16 mouse cellular contexts compared by ENCODE assay signal in genomic region chr6:115954506-115955074, GRCm38 (mm10). TPM values are rescaled to one million over a fixed set of nuclear protein-coding genes. Genes with fewer than 3 reads are reported as not detected.
DNase-seq lines count a peak whose midpoint lies in the region; ATAC-seq and TF ChIP-seq lines count a peak whose summit lies in the region.
"Had no signal": no experiment of that assay in that cellular context is flagged by ENCODE, and none has a peak within 500 bp of the region (broad histone marks: within the 10 kb centered on the region; RNA-seq: fewer than 3 reads in every experiment).

No protein-coding gene starts in this region.

- ATAC-seq in hindbrain, embryonic 14.5 days (ENCODE audit: low FRiP score) = no peak
- no peak for ATAC-seq in lung, embryonic 16.5 days (ENCODE audit: low read depth)
- ATAC-seq in embryonic facial prominence, embryonic 15.5 days (ENCODE audit: insufficient number of reproducible peaks, low FRiP score, low TSS enrichment, low read depth) = no peak
- ATAC-seq in forebrain, embryonic 14.5 days = no peak
- ATAC-seq: forebrain, embryonic 15.5 days; liver, postnatal 0 days had no signal

- no peaks in the 10 kb centered on the region for H3K27me3 ChIP-seq in cerebellum, adult 2 months (ENCODE audit: control insufficient read depth, insufficient read depth, low read length)
- no peaks in the 10 kb centered on the region for H3K27me3 ChIP-seq in hindbrain, embryonic 10.5 days (ENCODE audit: insufficient read depth, poor library complexity, severe bottlenecking)
- H3K27me3 ChIP-seq in hindbrain, embryonic 14.5 days (ENCODE audit: control insufficient read depth, insufficient read depth, low read length) = no peaks in the 10 kb centered on the region
- H3K27me3 ChIP-seq in lung, embryonic 16.5 days (ENCODE audit: control insufficient read depth, insufficient read depth, low read depth, low read length) = no peaks in the 10 kb centered on the region
- H3K27me3 ChIP-seq in embryonic facial prominence, embryonic 15.5 days = no peaks in the 10 kb centered on the region
- H3K27me3 ChIP-seq in forebrain, embryonic 14.5 days (replicated peaks; ENCODE audit: control insufficient read depth, insufficient read depth, low read length) = no peaks in the 10 kb centered on the region
- H3K27me3 ChIP-seq: forebrain, embryonic 15.5 days; hindbrain, embryonic 15.5 days had no signal

- no peak overlapping the region for H3K4me2 ChIP-seq in hindbrain, embryonic 14.5 days (replicated peaks)
- H3K4me2 ChIP-seq in lung, embryonic 16.5 days (ENCODE audit: low read depth, low read length) = no peak overlapping the region
- no peak overlapping the region for H3K4me2 ChIP-seq in embryonic facial prominence, embryonic 15.5 days (replicated peaks)
- H3K4me2 ChIP-seq in forebrain, embryonic 14.5 days (ENCODE audit: low read length) = no peak overlapping the region
- H3K4me2 ChIP-seq: forebrain, embryonic 15.5 days; hindbrain, embryonic 15.5 days; midbrain, embryonic 11.5 days had no signal

- peaks cover 3% of the 10 kb centered on the region; the same call in 1 of the 2 replicates for H3K36me3 ChIP-seq in hindbrain, embryonic 10.5 days
- no peaks in the 10 kb centered on the region for H3K36me3 ChIP-seq in hindbrain, embryonic 14.5 days (replicated peaks; ENCODE audit: control insufficient read depth, insufficient read depth)
- peaks cover 3% of the 10 kb centered on the region for H3K36me3 ChIP-seq in lung, embryonic 16.5 days (ENCODE audit: control insufficient read depth, insufficient read depth, low read length)
- 0 out of 2 replicates have a peak, but pooled peaks cover 3% of the 10 kb centered on the region for H3K36me3 ChIP-seq in embryonic facial prominence, embryonic 15.5 days
- no peaks in the 10 kb centered on the region for H3K36me3 ChIP-seq in forebrain, embryonic 14.5 days (ENCODE audit: control insufficient read depth, insufficient read depth, low read length)
- H3K36me3 ChIP-seq: forebrain, embryonic 15.5 days; hindbrain, embryonic 15.5 days had no signal

- WGBS in cerebellum, adult 2 months = 67% methylated on average over 9 of the region's 9 CpGs
- WGBS in hindbrain, embryonic 10.5 days = 80% methylated on average over 9 of the region's 9 CpGs
- 72% methylated on average over 9 of the region's 9 CpGs for WGBS in hindbrain, embryonic 14.5 days
- 59% methylated on average over 9 of the region's 9 CpGs for WGBS in lung, embryonic 16.5 days
- 60% methylated on average over 9 of the region's 9 CpGs for WGBS in embryonic facial prominence, embryonic 15.5 days
- 69% methylated on average over 9 of the region's 9 CpGs for WGBS in forebrain, embryonic 14.5 days

- no peaks in the 10 kb centered on the region for H3K9me3 ChIP-seq in hindbrain, embryonic 10.5 days
- H3K9me3 ChIP-seq in hindbrain, embryonic 14.5 days (ENCODE audit: control insufficient read depth, low read length) = no peaks in the 10 kb centered on the region
- H3K9me3 ChIP-seq in lung, embryonic 16.5 days (ENCODE audit: control insufficient read depth, low read length) = peaks cover 3% of the 10 kb centered on the region; the same call in 1 of the 2 replicates
- H3K9me3 ChIP-seq in embryonic facial prominence, embryonic 15.5 days (replicated peaks) = no peaks in the 10 kb centered on the region; the same call in 1 of the 2 replicates
- H3K9me3 ChIP-seq in forebrain, embryonic 14.5 days (replicated peaks; ENCODE audit: control insufficient read depth, low read length) = no peaks in the 10 kb centered on the region
- H3K9me3 ChIP-seq: forebrain, embryonic 15.5 days; hindbrain, embryonic 15.5 days had no signal

- H3K27ac ChIP-seq in cerebellum, adult 2 months (ENCODE audit: insufficient read depth, low read length) = 0 out of 2 replicates have a peak overlapping the region, but pooled peaks have one; percentile 6
- H3K27ac ChIP-seq in hindbrain, embryonic 10.5 days = 0 out of 2 replicates have a peak overlapping the region, but pooled peaks have one; percentile 12
- no peak overlapping the region for H3K27ac ChIP-seq in hindbrain, embryonic 14.5 days
- H3K27ac ChIP-seq in lung, embryonic 16.5 days (ENCODE audit: low read length) = peak overlapping the region; percentile 60; the same call in 1 of the 2 replicates
- H3K27ac ChIP-seq in embryonic facial prominence, embryonic 15.5 days (replicated peaks) = peak overlapping the region; percentile 59; the same call in 1 of the 2 replicates
- no peak overlapping the region for H3K27ac ChIP-seq in forebrain, embryonic 14.5 days (ENCODE audit: low read depth, low read length)
- H3K27ac ChIP-seq: hindbrain, embryonic 15.5 days had no signal

- no peak overlapping the region for H3K9ac ChIP-seq in hindbrain, embryonic 14.5 days
- H3K9ac ChIP-seq in lung, embryonic 16.5 days (ENCODE audit: low read length) = peak overlapping the region; percentile 19
- H3K9ac ChIP-seq in embryonic facial prominence, embryonic 15.5 days = no peak overlapping the region
- H3K9ac ChIP-seq in forebrain, embryonic 14.5 days (ENCODE audit: low read length) = no peak overlapping the region
- H3K9ac ChIP-seq: forebrain, embryonic 15.5 days; hindbrain, embryonic 15.5 days; liver, postnatal 0 days had no signal

- TF ChIP-seq POLR2A in cerebellum, adult 2 months (IDR thresholded peaks at IDR 0.05; ENCODE audit: borderline replicate concordance, insufficient read depth, low read length) = no peak

- no peak for TF ChIP-seq CTCF in cerebellum, adult 2 months (IDR thresholded peaks at IDR 0.05; ENCODE audit: borderline replicate concordance, insufficient read depth, low read depth, low read length)

- DNase-seq in cerebellum, adult 2 months = no peak
- no peak for DNase-seq in cerebellum, postnatal 4 days (ENCODE audit: low spot score in 2 of 2)
- no peak for DNase-seq in hindbrain, embryonic 10.5 days (ENCODE audit: low spot score)
- DNase-seq in hindbrain, embryonic 14.5 days (ENCODE audit: low spot score) = no peak
- DNase-seq in lung, postnatal 36 days = no peak
- DNase-seq in forebrain, embryonic 14.5 days (ENCODE audit: low spot score) = no peak
- DNase-seq: adrenal gland, postnatal 36 days; kidney, adult 9 months; liver, postnatal 0 days had no signal

- no peak overlapping the region for H3K4me3 ChIP-seq in cerebellum, adult 2 months (replicated peaks; ENCODE audit: insufficient read depth, low read depth, low read length)
- H3K4me3 ChIP-seq in hindbrain, embryonic 10.5 days = no peak overlapping the region
- H3K4me3 ChIP-seq in hindbrain, embryonic 14.5 days (replicated peaks; ENCODE audit: low read length) = no peak overlapping the region
- H3K4me3 ChIP-seq in lung, embryonic 16.5 days (ENCODE audit: low read length) = no peak overlapping the region
- no peak overlapping the region for H3K4me3 ChIP-seq in embryonic facial prominence, embryonic 15.5 days (replicated peaks)
- no peak overlapping the region for H3K4me3 ChIP-seq in forebrain, embryonic 14.5 days (ENCODE audit: low read depth, low read length)
- H3K4me3 ChIP-seq: forebrain, embryonic 15.5 days; hindbrain, embryonic 15.5 days had no signal

- peaks cover 56% of the 10 kb centered on the region for H3K4me1 ChIP-seq in cerebellum, adult 2 months (ENCODE audit: control insufficient read depth, insufficient read depth, low read length)
- H3K4me1 ChIP-seq in hindbrain, embryonic 10.5 days (replicated peaks) = peaks cover 43% of the 10 kb centered on the region
- peaks cover 13% of the 10 kb centered on the region; the same call in 1 of the 2 replicates for H3K4me1 ChIP-seq in hindbrain, embryonic 14.5 days (replicated peaks; ENCODE audit: control insufficient read depth, insufficient read depth, low read length)
- H3K4me1 ChIP-seq in lung, embryonic 16.5 days (replicated peaks; ENCODE audit: control insufficient read depth, insufficient read depth, low read length) = peaks cover 43% of the 10 kb centered on the region
- peaks cover 59% of the 10 kb centered on the region for H3K4me1 ChIP-seq in embryonic facial prominence, embryonic 15.5 days
- peaks cover 16% of the 10 kb centered on the region for H3K4me1 ChIP-seq in forebrain, embryonic 14.5 days (ENCODE audit: control insufficient read depth, insufficient read depth, low read length)

RNA-seq across cellular contexts. Expression of gene H1foo, which starts 9.9 kb away (rescaled TPM):
- polyA plus RNA-seq in cerebellum, adult 2 months (2012; rRNA removed) = not detected in 2 replicates
- not detected in 2 replicates for polyA plus RNA-seq in hindbrain, embryonic 10.5 days (2016; fragmentation: Nextera tagmentation; extraction: Ambion mirVana)
- not detected in 2 replicates for polyA plus RNA-seq in hindbrain, embryonic 14.5 days (2014; fragmentation: Nextera tagmentation; extraction: Ambion mirVana)
- not detected in 2 replicates for polyA plus RNA-seq in lung, embryonic 16.5 days (2015; fragmentation: Nextera tagmentation; extraction: Ambion mirVana)
- polyA plus RNA-seq in embryonic facial prominence, embryonic 15.5 days (2015; fragmentation: Nextera tagmentation; extraction: Ambion mirVana) = not detected in 2 replicates
- not detected in 2 replicates for polyA plus RNA-seq in forebrain, embryonic 14.5 days (2014; fragmentation: Nextera tagmentation; extraction: Ambion mirVana)
- polyA plus RNA-seq: cortical plate, adult 2 months; forebrain, embryonic 15.5 days; hindbrain, embryonic 15.5 days; limb, embryonic 14.5 days; liver, postnatal 0 days; midbrain, embryonic 11.5 days had no signal

RNA-seq across cellular contexts. Expression of gene Rho, which starts 23.0 kb away (rescaled TPM):
- polyA plus RNA-seq in cerebellum, adult 2 months (2012; rRNA removed) = 0.79 and 0.89 TPM in 2 replicates
- 0.20 and 0.37 TPM in 2 replicates for polyA plus RNA-seq in hindbrain, embryonic 10.5 days (2016; fragmentation: Nextera tagmentation; extraction: Ambion mirVana)
- 0.08 and 0.53 TPM in 2 replicates for polyA plus RNA-seq in hindbrain, embryonic 14.5 days (2014; fragmentation: Nextera tagmentation; extraction: Ambion mirVana)
- polyA plus RNA-seq in lung, embryonic 16.5 days (2015; fragmentation: Nextera tagmentation; extraction: Ambion mirVana) = 0.08 and 0.16 TPM in 2 replicates
- 0.12 and 0.53 TPM in 2 replicates for polyA plus RNA-seq in embryonic facial prominence, embryonic 15.5 days (2015; fragmentation: Nextera tagmentation; extraction: Ambion mirVana)
- polyA plus RNA-seq in forebrain, embryonic 14.5 days (2014; fragmentation: Nextera tagmentation; extraction: Ambion mirVana) = 0.19 and 0.30 TPM in 2 replicates
- polyA plus RNA-seq: liver, postnatal 0 days; midbrain, embryonic 11.5 days had no signal

RNA-seq across cellular contexts. Expression of gene Plxnd1, which starts 40.2 kb away (rescaled TPM):
- polyA plus RNA-seq in cerebellum, adult 2 months (2012; rRNA removed) = 24.2 and 29.4 TPM in 2 replicates
- 24.6 and 28.5 TPM in 2 replicates for polyA plus RNA-seq in hindbrain, embryonic 10.5 days (2016; fragmentation: Nextera tagmentation; extraction: Ambion mirVana)
- 11.6 and 14.7 TPM in 2 replicates for polyA plus RNA-seq in hindbrain, embryonic 14.5 days (2014; fragmentation: Nextera tagmentation; extraction: Ambion mirVana)
- 45.2 and 47.8 TPM in 2 replicates for polyA plus RNA-seq in lung, embryonic 16.5 days (2015; fragmentation: Nextera tagmentation; extraction: Ambion mirVana)
- polyA plus RNA-seq in embryonic facial prominence, embryonic 15.5 days (2015; fragmentation: Nextera tagmentation; extraction: Ambion mirVana) = 29.4 and 33.5 TPM in 2 replicates
- 15.3 and 19.6 TPM in 2 replicates for polyA plus RNA-seq in forebrain, embryonic 14.5 days (2014; fragmentation: Nextera tagmentation; extraction: Ambion mirVana)

Comparison
In these comparisons a context has a peak if more than half of its experiments do, and no peak if none do; other contexts are left out.
1. H3K27ac ChIP-seq: peak in cerebellum, adult 2 months (single experiment), hindbrain, embryonic 10.5 days (single experiment), lung, embryonic 16.5 days (single experiment) and embryonic facial prominence, embryonic 15.5 days (single experiment); none in hindbrain, embryonic 14.5 days (single experiment) and forebrain, embryonic 14.5 days (single experiment).